Mouse (Mus musculus) kidney, adult 2 months (tissue): ENCODE measurements around the gene Zbtb20.

ENCODE experiments used
- CTCF ChIP-seq: fragments of 200-500 bp; conservative IDR thresholded peaks from 2 replicates; pipeline ENCODE4 v1.5.1; 2011; ENCODE audit warnings: low read depth, mild to moderate bottlenecking, control low read depth, low read length, moderate library complexity, mixed read lengths; ENCODE audit not compliant: insufficient read depth, insufficient read length
- POLR2A ChIP-seq: fragments of 200-500 bp; IDR thresholded peaks from one replicate; pipeline ENCODE4 v1.6.1; 2011; ENCODE audit warnings: low read depth, low read length, control low read depth

GRCm38 (mm10) chr16:43548774-43549173 is 673.1 kb downstream of the Zbtb20 start:
- TF ChIP-seq CTCF: no peak
- no peak for TF ChIP-seq POLR2A
